Mouse (Mus musculus): ENCODE measurements at regions not wholly inside any gene's neighbourhood (a gene's known extent, or its start where the extent isn't known, plus 50 kb on each side); places are given as distances from the start of the nearest gene placed in this dataset.

- no peaks in the 10 kb centered on the region for H3K36me3 ChIP-seq
- no peak overlapping the region for H3K4me3 ChIP-seq
- H3K4me2 ChIP-seq (replicated peaks), result no peak overlapping the region
- H3K9ac ChIP-seq, result no peak overlapping the region
- H3K4me1 ChIP-seq, result no peaks in the 10 kb centered on the region
- no peak for ATAC-seq (ENCODE audit: insufficient number of reproducible peaks, insufficient read depth, low FRiP score, low TSS enrichment)
- no peak overlapping the region for H3K27ac ChIP-seq
- H3K27me3 ChIP-seq, result no peaks in the 10 kb centered on the region
- peaks cover 8% of the 10 kb centered on the region; the same call in 1 of the 2 replicates for H3K9me3 ChIP-seq
These were observed 57.1 kb downstream of the Inhbb start for GRCm38 (mm10) chr1:119364901-119365300.

- no peak for ATAC-seq (ENCODE audit: insufficient number of reproducible peaks, insufficient read depth, low FRiP score, low TSS enrichment)
- Histone ChIP-seq H3K9ac (no peak overlapping the region), H3K27ac (no peak overlapping the region), H3K27me3 (no peaks in the 10 kb centered on the region), H3K4me1 (no peaks in the 10 kb centered on the region), H3K4me3 (no peak overlapping the region), H3K4me2 (replicated peaks) (no peak overlapping the region), H3K9me3 (peaks cover 8% of the 10 kb centered on the region; the same call in 1 of the 2 replicates), H3K36me3 (no peaks in the 10 kb centered on the region)
- 77% methylated on average over 1 of the region's 1 CpGs for WGBS
These were observed 64.0 kb downstream of the Inhbb start for GRCm38 (mm10) chr1:119358096-119358495.

- WGBS, result 32% methylated on average over 1 of the region's 1 CpGs
- Histone ChIP-seq H3K36me3 (no peaks in the 10 kb centered on the region), H3K4me1 (no peaks in the 10 kb centered on the region), H3K27me3 (no peaks in the 10 kb centered on the region), H3K4me3 (no peak overlapping the region), H3K9ac (no peak overlapping the region), H3K4me2 (replicated peaks) (no peak overlapping the region), H3K9me3 (peaks cover 6% of the 10 kb centered on the region; the same call in 1 of the 2 replicates), H3K27ac (no peak overlapping the region)
- no peak for ATAC-seq (ENCODE audit: insufficient number of reproducible peaks, insufficient read depth, low FRiP score, low TSS enrichment)
These were observed 65.1 kb downstream of the Inhbb start for GRCm38 (mm10) chr1:119356916-119357315.

GRCm38 (mm10) chr1:119355456-119355855, 66.6 kb downstream of the Inhbb start:
- H3K9me3 ChIP-seq, result no peaks in the 10 kb centered on the region
- no peak overlapping the region for H3K4me2 ChIP-seq (replicated peaks)
- H3K27me3 ChIP-seq, result no peaks in the 10 kb centered on the region
- H3K27ac ChIP-seq, result no peak overlapping the region
- ATAC-seq (ENCODE audit: insufficient number of reproducible peaks, insufficient read depth, low FRiP score, low TSS enrichment), result no peak
- no peak overlapping the region for H3K9ac ChIP-seq
- 82% methylated on average over 5 of the region's 5 CpGs for WGBS
- H3K4me3 ChIP-seq, result no peak overlapping the region
- H3K4me1 ChIP-seq, result no peaks in the 10 kb centered on the region
- no peaks in the 10 kb centered on the region for H3K36me3 ChIP-seq

GRCm38 (mm10) chr1:119351567-119351966, 70.5 kb downstream of the Inhbb start:
- Histone ChIP-seq H3K9me3 (no peaks in the 10 kb centered on the region), H3K4me3 (no peak overlapping the region), H3K4me2 (replicated peaks) (no peak overlapping the region), H3K4me1 (peaks cover 10% of the 10 kb centered on the region), H3K27ac (no peak overlapping the region), H3K27me3 (no peaks in the 10 kb centered on the region), H3K9ac (no peak overlapping the region), H3K36me3 (no peaks in the 10 kb centered on the region)
- no peak for ATAC-seq (ENCODE audit: insufficient number of reproducible peaks, insufficient read depth, low FRiP score, low TSS enrichment)
- 93% methylated on average over 8 of the region's 8 CpGs for WGBS

- WGBS, result 85% methylated on average over 4 of the region's 4 CpGs
- peaks cover 10% of the 10 kb centered on the region for H3K4me1 ChIP-seq
- H3K4me2 ChIP-seq (replicated peaks), result no peak overlapping the region
- no peak overlapping the region for H3K27ac ChIP-seq
- no peaks in the 10 kb centered on the region for H3K9me3 ChIP-seq
- no peaks in the 10 kb centered on the region for H3K27me3 ChIP-seq
- no peaks in the 10 kb centered on the region for H3K36me3 ChIP-seq
- ATAC-seq (ENCODE audit: insufficient number of reproducible peaks, insufficient read depth, low FRiP score, low TSS enrichment), result no peak
- H3K4me3 ChIP-seq, result no peak overlapping the region
- H3K9ac ChIP-seq, result no peak overlapping the region
These were observed 71.2 kb downstream of the Inhbb start for GRCm38 (mm10) chr1:119350846-119351245.

GRCm38 (mm10) chr1:119350296-119350695, 71.8 kb downstream of the Inhbb start:
- H3K27ac ChIP-seq, result no peak overlapping the region

GRCm38 (mm10) chr1:119348456-119349208, 73.4 kb downstream of the Inhbb start:
- Histone ChIP-seq H3K9ac (no peak overlapping the region), H3K27ac (peak overlapping the region; percentile 54; the same call in 1 of the 2 replicates), H3K4me2 (replicated peaks) (peak overlapping the region; percentile 26; the same call in 1 of the 2 replicates)

More at GRCm38 (mm10) chr1:119350296-119350695, 71.8 kb downstream of the Inhbb start:
- Histone ChIP-seq H3K36me3 (no peaks in the 10 kb centered on the region), H3K9ac (no peak overlapping the region), H3K27me3 (no peaks in the 10 kb centered on the region), H3K4me1 (peaks cover 10% of the 10 kb centered on the region), H3K9me3 (no peaks in the 10 kb centered on the region), H3K4me2 (replicated peaks) (no peak overlapping the region), H3K4me3 (no peak overlapping the region)
- 91% methylated on average over 7 of the region's 7 CpGs for WGBS
- ATAC-seq (ENCODE audit: insufficient number of reproducible peaks, insufficient read depth, low FRiP score, low TSS enrichment), result no peak

GRCm38 (mm10) chr1:119347749-119348148, 74.3 kb downstream of the Inhbb start:
- H3K9me3 ChIP-seq, result no peaks in the 10 kb centered on the region
- no peak overlapping the region for H3K4me3 ChIP-seq
- no peak for ATAC-seq (ENCODE audit: insufficient number of reproducible peaks, insufficient read depth, low FRiP score, low TSS enrichment)
- H3K9ac ChIP-seq, result no peak overlapping the region
- no peak overlapping the region for H3K27ac ChIP-seq
- H3K4me2 ChIP-seq (replicated peaks), result no peak overlapping the region
- H3K4me1 ChIP-seq, result peaks cover 10% of the 10 kb centered on the region
- no peaks in the 10 kb centered on the region for H3K36me3 ChIP-seq
- WGBS, result 64% methylated on average over 1 of the region's 1 CpGs
- H3K27me3 ChIP-seq, result no peaks in the 10 kb centered on the region

More at GRCm38 (mm10) chr1:119348456-119349208, 73.4 kb downstream of the Inhbb start:
- peak; percentile 59 for ATAC-seq (ENCODE audit: insufficient number of reproducible peaks, insufficient read depth, low FRiP score, low TSS enrichment)
- Histone ChIP-seq H3K36me3 (no peaks in the 10 kb centered on the region), H3K9me3 (no peaks in the 10 kb centered on the region), H3K27me3 (no peaks in the 10 kb centered on the region), H3K4me3 (no peak overlapping the region), H3K4me1 (peaks cover 10% of the 10 kb centered on the region)
- 15% methylated on average over 18 of the region's 18 CpGs for WGBS

GRCm38 (mm10) chr1:119346634-119347155, 75.4 kb downstream of the Inhbb start:
- no peak for ATAC-seq (ENCODE audit: insufficient number of reproducible peaks, insufficient read depth, low FRiP score, low TSS enrichment)
- Histone ChIP-seq H3K36me3 (no peaks in the 10 kb centered on the region), H3K27ac (no peak overlapping the region), H3K4me3 (no peak overlapping the region), H3K4me1 (peaks cover 10% of the 10 kb centered on the region), H3K27me3 (no peaks in the 10 kb centered on the region), H3K9me3 (no peaks in the 10 kb centered on the region), H3K9ac (no peak overlapping the region), H3K4me2 (replicated peaks) (no peak overlapping the region)
- 73% methylated on average over 5 of the region's 5 CpGs for WGBS

GRCm38 (mm10) chr1:119345115-119345791, 76.8 kb downstream of the Inhbb start:
- Histone ChIP-seq H3K4me1 (peaks cover 10% of the 10 kb centered on the region), H3K9me3 (no peaks in the 10 kb centered on the region), H3K27me3 (no peaks in the 10 kb centered on the region), H3K27ac (no peak overlapping the region), H3K4me3 (no peak overlapping the region), H3K36me3 (no peaks in the 10 kb centered on the region), H3K4me2 (replicated peaks) (no peak overlapping the region), H3K9ac (no peak overlapping the region)
- 56% methylated on average over 7 of the region's 7 CpGs for WGBS
- ATAC-seq (ENCODE audit: insufficient number of reproducible peaks, insufficient read depth, low FRiP score, low TSS enrichment), result no peak

- Histone ChIP-seq H3K4me2 (replicated peaks) (no peak overlapping the region), H3K36me3 (no peaks in the 10 kb centered on the region), H3K27me3 (no peaks in the 10 kb centered on the region), H3K9ac (no peak overlapping the region), H3K27ac (no peak overlapping the region), H3K9me3 (no peaks in the 10 kb centered on the region), H3K4me3 (no peak overlapping the region), H3K4me1 (peaks cover 10% of the 10 kb centered on the region)
- ATAC-seq (ENCODE audit: insufficient number of reproducible peaks, insufficient read depth, low FRiP score, low TSS enrichment), result no peak
- 70% methylated on average over 4 of the region's 4 CpGs for WGBS
These were observed 78.0 kb downstream of the Inhbb start for GRCm38 (mm10) chr1:119344046-119344445.

All from embryonic facial prominence, embryonic 12.5 days (tissue).